Mouse (Mus musculus) layer of hippocampus, adult 8-10 months (tissue): Measurements from ENCODE around the gene Tpcn1. TPM values are rescaled to one million over a fixed set of nuclear protein-coding genes. Genes with fewer than 3 reads are reported as not detected.
A peak's percentile ranks its signal among the peaks of the same experiment; 100 is the strongest.
"Not testable (repeated sequence)": the region's sequence is repeated elsewhere in the genome, so short reads cannot be mapped to it uniquely, and the experiment has no call there.

Experiments
- DNase-seq, 2 experiments: peaks; one replicate each; pipeline ENCODE4 v3.0.0; 2022; ENCODE audit warnings: low spot score in 2 of 2
- total RNA-seq, 4 experiments: library from RNA; stranded (reverse); gene quantifications; 2 replicates each; pipeline ENCODE4 v1.2.4; 2022

Gene Tpcn1
- total RNA-seq, 4 experiments from 2014 or later = 38.2 to 43.8 (median 41.1) TPM

DNA sequence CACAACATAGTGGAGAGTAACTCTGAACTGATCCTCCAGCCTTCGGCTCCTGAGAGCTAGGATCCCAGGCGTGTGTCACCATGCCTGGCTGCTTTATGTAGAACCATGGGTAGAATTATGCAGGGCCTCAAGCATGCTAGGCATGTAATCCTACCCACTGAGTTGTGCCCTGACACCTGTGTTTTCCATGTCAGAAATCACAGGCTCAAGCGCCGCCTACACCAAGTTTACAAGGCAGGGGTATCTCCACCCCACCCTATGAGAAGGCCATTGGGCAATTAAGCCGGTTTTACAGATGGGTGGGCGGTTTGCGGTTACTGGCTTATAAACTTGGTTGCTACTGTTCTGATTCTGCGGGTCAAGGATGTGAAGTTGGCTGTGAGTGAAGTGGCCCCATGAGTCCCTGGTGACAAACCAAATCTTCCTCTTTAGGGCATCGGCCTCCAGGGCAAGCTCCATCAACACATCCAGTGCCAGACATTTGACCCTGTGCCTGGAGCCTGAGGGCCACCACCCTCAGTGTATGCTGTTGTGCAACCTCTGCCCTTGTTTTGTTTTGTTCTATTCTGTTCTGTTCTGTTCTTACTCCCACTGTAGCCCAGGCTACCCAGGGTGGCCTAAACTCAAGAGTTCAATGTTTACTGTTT, 74.3 kb downstream of the Tpcn1 start:
- DNase-seq = no peak

GRCm38 (mm10) chr5:120512911-120513555, 75.4 kb downstream of the Tpcn1 start:
- no peak for DNase-seq

DNA sequence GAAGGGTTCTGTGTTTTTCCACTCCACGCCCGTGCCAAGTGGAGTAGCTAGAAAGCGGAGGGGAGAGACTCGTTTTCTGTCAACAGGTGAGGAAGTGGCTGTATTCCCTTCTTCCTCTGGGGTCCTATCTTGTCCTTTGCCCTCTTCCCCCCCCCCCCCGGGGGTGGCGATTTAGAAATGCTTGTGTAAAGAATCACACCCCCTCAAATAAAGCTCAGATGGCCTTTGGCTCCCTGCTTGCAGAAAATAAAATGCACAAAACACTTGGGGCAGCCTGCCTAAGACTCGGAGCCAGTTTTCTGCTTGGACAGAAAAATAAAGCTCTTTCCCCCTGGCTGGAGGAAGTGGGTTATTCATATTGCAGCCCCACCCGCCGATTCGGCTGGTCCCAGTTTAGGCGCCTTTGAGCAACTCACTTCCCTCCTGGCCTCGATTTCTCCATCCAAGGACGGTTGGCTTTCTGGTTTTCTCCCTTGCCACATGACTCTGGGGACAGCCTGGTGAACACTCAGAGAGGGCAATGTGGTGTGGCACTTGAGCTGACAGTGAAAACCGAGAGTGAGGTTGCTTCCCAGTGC, 76.7 kb downstream of the Tpcn1 start:
- DNase-seq = no peak

- DNase-seq = peak; percentile 80 to 85
These were observed 77.4 kb downstream of the Tpcn1 start, which contains the start of gene Slc8b1 for GRCm38 (mm10) chr5:120510982-120511642. Gene Slc8b1, plus strand, starts transcription at chr5:120511168.

DNA sequence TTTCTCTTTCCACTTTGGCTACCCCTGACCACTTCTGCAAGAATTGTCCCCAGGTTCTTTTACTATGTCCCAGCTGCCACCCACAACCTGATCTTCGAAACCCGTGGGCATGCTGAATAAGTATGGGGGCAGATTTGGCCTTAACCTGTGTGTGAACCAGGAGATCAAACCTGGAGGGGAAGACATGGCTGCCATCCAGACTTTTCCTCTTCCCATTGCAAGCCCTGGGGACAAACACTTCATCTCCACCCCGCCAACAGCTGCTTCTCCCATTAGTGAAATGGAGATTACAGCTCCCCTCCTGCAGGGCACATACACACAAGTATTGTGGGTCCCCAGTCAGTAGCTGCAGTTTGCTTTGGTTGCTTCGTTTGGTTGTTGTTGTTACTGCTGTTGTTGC, 81.2 kb downstream of the Tpcn1 start:
- no peak for DNase-seq

DNA sequence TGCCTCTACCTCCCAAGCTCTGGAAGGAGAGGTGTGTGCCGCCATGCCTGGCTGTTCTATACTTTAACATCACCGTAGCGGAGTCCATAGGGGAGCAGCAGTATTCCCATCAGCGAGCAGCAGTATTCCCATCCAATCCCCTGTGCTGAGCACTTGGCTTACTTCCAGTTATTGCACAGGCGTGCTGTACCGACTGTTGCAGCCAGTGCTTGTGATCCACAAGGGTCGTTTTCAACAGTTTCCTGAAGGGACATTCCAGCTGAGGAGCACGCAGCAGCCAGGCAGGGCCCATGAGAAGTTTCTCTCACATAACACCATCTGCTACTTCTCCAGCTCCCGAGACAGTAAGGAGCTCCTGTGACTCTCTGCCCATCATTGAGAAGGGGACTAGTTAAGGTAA, 82.0 kb downstream of the Tpcn1 start:
- DNase-seq = no peak

DNA sequence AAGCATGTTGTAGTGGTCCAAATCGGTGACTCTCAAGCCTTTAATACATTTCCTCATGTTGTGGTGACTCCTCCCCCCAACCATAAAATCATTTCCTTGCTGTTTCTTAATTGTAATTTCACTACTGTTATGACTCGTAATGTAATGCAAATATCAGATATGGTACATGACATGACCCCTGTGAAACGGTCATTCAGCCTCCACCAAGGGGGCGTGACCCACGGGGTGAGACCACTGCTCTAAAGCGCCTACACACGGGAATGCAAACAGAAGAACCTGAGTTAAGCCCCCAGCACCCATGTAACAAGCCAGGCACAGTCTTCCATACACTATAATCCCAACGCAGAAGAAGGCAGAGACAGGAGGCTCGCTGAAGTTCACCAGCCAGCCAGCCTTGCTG, 82.7 kb downstream of the Tpcn1 start:
- DNase-seq = no peak

GRCm38 (mm10) chr5:120505368-120505767, 83.1 kb downstream of the Tpcn1 start:
- DNase-seq = peak; percentile 51 to 68

DNA sequence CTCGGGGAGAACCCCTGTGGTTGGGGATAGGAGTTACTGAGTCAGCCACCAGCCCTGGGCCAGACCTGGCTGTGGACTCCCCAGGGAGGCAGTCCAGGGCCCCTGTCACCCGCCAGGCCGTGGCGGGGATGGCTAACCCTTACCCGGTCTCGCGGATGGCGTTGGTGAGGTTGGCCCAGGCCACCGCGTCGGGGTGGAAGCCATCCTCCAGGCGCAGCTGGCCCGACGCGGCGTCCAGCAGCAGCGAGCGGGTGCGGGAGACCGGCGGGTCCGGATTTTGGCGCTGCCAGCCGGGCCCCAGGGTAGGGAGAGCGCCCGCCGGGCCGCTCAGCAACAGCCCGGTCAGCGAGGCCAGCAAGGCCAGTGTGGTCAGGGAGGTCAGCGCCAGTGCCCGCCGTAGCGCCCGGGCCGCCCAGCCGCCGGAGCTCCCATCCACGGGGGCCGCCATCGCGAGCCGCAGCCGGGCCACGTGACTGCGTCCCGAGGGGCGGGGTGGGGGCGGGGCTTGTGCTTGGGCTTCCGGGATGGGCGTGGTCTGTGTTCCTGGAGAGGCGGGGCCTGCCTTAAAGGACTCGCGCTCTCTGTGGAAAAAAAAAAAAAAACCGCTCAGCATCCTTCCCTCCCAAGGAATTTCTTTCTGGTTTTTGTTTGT, 85.2 kb downstream of the Tpcn1 start, which contains the start of gene Plbd2:
Plbd2 (minus strand) TSS at position 482 of the 652 bp plus-strand sequence.
- DNase-seq = peak; percentile 47 to 68

DNA sequence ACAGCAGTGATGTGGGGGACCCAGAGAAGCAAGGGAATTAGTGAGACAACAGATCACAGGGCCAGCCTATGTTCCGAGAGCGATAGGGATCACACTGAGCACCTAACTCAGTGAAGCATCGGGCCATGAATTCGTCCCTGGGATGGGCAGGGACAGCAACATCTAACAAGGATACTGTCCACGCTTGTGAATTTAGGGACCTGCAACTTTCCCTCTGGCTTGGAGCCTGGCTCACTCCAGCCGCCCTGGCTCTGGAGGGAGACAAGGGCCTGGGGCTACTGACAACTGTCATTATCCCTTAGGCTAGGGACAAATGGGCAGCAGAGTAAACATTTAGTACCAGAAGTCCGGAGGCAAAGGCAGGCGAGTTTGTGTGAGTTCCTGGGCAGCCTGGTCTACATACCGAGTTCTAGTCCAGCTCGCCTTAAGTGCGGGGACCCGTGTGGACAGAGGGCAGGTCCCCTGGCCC, 85.8 kb downstream of the Tpcn1 start:
- DNase-seq = no peak

DNA sequence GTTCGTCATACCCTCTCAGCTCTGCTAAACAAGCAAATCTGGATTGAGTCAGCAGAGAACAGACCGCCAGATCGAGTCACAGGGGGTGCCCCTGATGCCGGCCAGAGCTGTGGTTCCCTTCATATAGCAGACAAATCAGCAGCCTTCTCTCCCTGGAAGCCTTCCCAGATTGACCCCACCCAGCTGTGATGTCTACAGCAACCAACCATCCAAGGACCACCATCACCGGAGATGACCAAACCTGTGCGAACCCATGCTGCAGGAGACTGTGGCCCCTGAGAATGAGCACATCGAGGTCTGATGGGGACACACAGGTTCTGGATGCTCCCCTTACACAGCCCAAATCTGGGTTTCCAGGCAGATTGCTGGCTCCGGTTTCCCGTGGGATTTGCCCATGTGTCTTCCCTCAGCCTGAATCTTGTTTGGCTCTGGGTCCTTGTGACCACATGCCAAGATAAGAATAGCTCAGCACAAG, 86.3 kb downstream of the Tpcn1 start:
- DNase-seq = peak; percentile 54 to 55

DNA sequence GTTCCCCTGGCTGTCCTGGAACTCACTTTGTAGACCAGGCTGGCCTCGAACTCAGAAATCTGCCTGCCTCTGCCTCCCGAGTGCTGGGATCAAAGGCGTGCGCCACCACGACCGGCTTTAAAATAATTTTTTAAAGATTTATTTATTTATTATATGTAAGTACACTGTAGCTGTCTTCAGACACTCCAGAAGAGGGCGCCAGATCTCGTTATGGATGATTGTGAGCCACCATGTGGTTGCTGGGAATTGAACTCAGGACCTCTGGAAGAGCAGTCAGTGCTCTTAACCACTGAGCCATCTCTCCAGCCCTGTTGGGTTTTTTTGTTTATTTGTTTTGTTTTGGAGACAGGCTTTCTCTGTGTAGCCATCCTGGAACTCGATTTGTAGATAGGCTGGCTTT, 87.9 kb downstream of the Tpcn1 start:
- not testable (repeated sequence) for DNase-seq

- DNase-seq = no peak
These were observed 89.3 kb downstream of the Tpcn1 start for GRCm38 (mm10) chr5:120499202-120499601.

GRCm38 (mm10) chr5:120497071-120497470, 91.4 kb downstream of the Tpcn1 start:
- DNase-seq = no peak

DNA sequence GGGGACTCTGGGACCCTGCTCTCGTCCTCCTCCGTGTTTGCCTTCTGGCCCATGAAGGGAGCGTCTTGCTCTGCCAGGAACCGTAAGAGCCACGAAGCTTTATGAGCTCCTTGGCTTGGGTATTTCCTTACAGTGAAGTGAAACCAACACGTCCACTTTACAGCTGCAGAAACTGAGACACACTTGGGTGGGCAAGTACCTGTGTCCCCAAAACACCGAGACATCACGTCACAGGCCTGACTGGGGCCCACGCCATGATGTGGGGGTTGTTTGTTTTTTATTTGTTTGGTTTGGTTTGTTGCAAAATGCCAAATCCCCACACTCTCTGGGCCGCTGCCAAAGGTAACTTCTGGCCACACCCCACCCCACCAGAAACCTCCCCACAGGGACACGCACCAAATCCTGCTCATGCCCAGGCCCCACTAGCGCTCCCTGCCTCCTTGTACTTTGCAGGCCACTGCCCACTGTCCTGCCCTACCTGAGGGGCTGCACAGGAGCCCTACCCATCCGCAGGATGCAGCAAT, 92.7 kb downstream of the Tpcn1 start:
- no peak for DNase-seq

- peak in 1 of 2 experiments; percentile 42 for DNase-seq
These were observed 93.3 kb downstream of the Tpcn1 start for GRCm38 (mm10) chr5:120495064-120495702.

- DNase-seq = no peak
These were observed 94.5 kb downstream of the Tpcn1 start for GRCm38 (mm10) chr5:120493873-120494395.

GRCm38 (mm10) chr5:120493440-120493839, 95.0 kb downstream of the Tpcn1 start:
- peak; percentile 36 to 57 for DNase-seq

- DNase-seq = no peak
These were observed 96.0 kb downstream of the Tpcn1 start for GRCm38 (mm10) chr5:120492437-120492836.

DNA sequence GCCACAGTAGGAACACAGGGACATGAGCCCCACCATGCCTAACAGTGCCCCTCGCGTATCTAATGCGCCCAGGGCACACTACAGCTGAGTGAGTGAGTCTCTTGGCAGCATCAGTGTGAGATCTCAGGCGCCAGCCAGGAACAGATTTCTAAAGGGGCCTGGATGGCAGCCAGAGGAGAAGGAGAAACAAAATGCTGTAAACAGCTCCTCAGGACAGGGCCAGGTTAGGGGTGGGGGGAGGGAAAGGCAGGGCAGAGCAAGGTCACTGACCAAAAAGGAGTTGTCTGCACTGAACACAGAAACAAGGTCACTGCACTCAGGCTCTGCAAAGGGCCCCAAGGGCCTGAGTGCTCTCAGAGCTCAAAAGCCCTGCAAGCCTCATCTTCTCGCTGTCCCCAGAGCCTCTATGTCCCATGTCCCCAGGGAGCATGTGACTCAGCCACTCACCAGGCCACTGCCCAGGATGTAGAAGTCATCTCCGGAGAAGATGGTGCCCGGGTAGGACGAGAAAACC, 97.7 kb downstream of the Tpcn1 start:
- DNase-seq = peak in 1 of 2 experiments; percentile 68
